Mouse (Mus musculus) C2C12 (cell line): ENCODE results near the gene Teddm2. TPM values are rescaled to one million over a fixed set of nuclear protein-coding genes. Genes with fewer than 3 reads are reported as not detected.
A peak's percentile ranks its signal among the peaks of the same experiment; 100 is the strongest.

ENCODE experiments used
- H3K27me3 ChIP-seq: one replicate; pipeline ENCODE4 v1.6.1; 2011; ENCODE audit not compliant: control insufficient read depth, insufficient read depth, insufficient read length
- H3K36me3 ChIP-seq: one replicate; pipeline ENCODE4 v1.6.1; 2011; ENCODE audit not compliant: control insufficient read depth, insufficient read depth
- H3K4me3 ChIP-seq: one replicate; pipeline ENCODE4 v1.5.1; 2011; ENCODE audit warnings: mild to moderate bottlenecking, control low read depth; ENCODE audit not compliant: poor library complexity, insufficient read depth, severe bottlenecking
- H3K79me2 ChIP-seq: one replicate; pipeline ENCODE4 v1.6.1; 2011; ENCODE audit not compliant: control insufficient read depth, insufficient read depth
- H3K79me3 ChIP-seq: one replicate; pipeline ENCODE4 v1.6.1; 2011; ENCODE audit warnings: low read depth, control low read depth
- H3ac ChIP-seq: one replicate; pipeline ENCODE3; 2011; ENCODE audit warnings: low read depth; ENCODE audit not compliant: control insufficient read depth, insufficient read length
- CEBPB ChIP-seq: IDR thresholded peaks from one replicate; pipeline ENCODE4 v1.6.1; 2011; ENCODE audit warnings: low read depth, mild to moderate bottlenecking, control low read depth, moderate library complexity
- CTCF ChIP-seq: IDR thresholded peaks from one replicate; pipeline ENCODE4 v1.5.1; 2011; ENCODE audit not compliant: control insufficient read depth, insufficient read depth, insufficient read length
- FOSL1 ChIP-seq: IDR thresholded peaks from one replicate; pipeline ENCODE4 v1.8.0; 2011; ENCODE audit warnings: mild to moderate bottlenecking, low read length; ENCODE audit not compliant: poor library complexity, insufficient read depth, severe bottlenecking
- MAX ChIP-seq: IDR thresholded peaks from one replicate; pipeline ENCODE4 v1.6.1; 2011; ENCODE audit warnings: mild to moderate bottlenecking, control low read depth
- MYOD1 ChIP-seq: IDR thresholded peaks from one replicate; pipeline ENCODE4 v1.6.1; 2011; ENCODE audit warnings: low read depth; ENCODE audit not compliant: control insufficient read depth, insufficient read length
- MYOG ChIP-seq: IDR thresholded peaks from one replicate; pipeline ENCODE4 v1.6.1; 2011; ENCODE audit not compliant: control insufficient read depth, insufficient read length; ENCODE audit errors: extremely low read depth
- USF1 ChIP-seq: IDR thresholded peaks from one replicate; pipeline ENCODE4 v1.6.1; 2011; ENCODE audit warnings: low read depth, mild to moderate bottlenecking, control low read depth, moderate library complexity
- microRNA-seq: library from miRNA; unstranded; fragments of <30 nt; microRNA quantifications from one replicate; pipeline ENCODE4, GENCODE M21; 2019; ENCODE audit warnings: borderline microRNAs expressed
- polyA plus RNA-seq: library from polyadenylated mRNA; unstranded; fragments of >200 nt; fragmentation: generic; extraction: Trizol; gene quantifications from one replicate; pipeline ENCODE4 v1.2.1, GENCODE M21; 2012; ENCODE audit warnings: missing spikeins

Teddm2 gene
- polyA plus RNA-seq, 1 experiment = 0.06 TPM

DNA sequence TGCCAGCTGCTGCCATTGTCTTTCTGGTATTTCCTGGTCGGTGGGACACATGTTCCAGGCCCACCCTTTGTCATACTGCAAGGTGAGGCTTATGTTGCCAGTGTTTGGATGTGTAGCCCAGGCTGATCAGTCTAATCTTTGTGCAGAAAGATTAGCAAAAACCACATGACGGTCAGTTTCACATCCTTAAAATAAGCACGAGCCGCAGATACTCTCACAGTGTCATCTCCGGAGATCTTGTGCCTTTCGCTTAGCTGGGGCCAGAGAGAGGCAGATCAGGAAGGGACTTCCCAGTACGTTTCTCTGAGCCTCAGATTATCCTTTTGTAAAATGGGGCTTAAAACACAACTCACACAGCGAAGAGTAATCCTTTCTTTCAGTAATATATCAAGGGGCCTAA, 96.5 kb downstream of the Teddm2 start:
- Histone ChIP-seq H3K27me3 (peaks cover 13% of the 10 kb centered on the region), H3ac (no peak overlapping the region), H3K36me3 (no peaks in the 10 kb centered on the region), H3K79me2 (no peaks in the 10 kb centered on the region), H3K79me3 (no peaks in the 10 kb centered on the region), H3K4me3 (no peak overlapping the region)
- TF ChIP-seq CEBPB (no peak), USF1 (no peak), MYOD1 (no peak), FOSL1 (no peak), CTCF (no peak), MYOG (no peak), MAX (no peak)

DNA sequence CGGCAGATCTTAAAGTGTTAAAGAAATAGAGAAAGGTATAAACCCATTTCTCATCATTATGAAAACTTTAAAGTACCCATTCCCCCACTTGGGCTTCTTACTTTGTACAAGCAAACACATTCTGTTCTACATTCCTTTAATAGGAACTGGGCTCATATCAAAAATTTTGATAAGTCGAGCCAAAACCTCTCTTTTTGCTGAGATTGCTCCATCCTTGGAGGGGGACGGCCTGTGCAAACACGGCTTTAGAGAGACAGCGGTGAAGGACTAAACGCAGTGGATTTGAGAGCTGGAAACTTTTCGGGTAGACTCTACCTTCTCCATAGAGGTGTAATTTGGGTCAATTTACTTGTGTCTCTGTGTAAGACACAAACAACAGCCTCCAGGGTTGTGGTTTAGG, 97.3 kb downstream of the Teddm2 start:
- Histone ChIP-seq H3K4me3 (no peak overlapping the region), H3K27me3 (peaks cover 13% of the 10 kb centered on the region), H3ac (no peak overlapping the region), H3K36me3 (no peaks in the 10 kb centered on the region), H3K79me2 (no peaks in the 10 kb centered on the region), H3K79me3 (no peaks in the 10 kb centered on the region)
- TF ChIP-seq USF1 (no peak), MYOG (no peak), FOSL1 (no peak), CEBPB (no peak), MYOD1 (no peak), CTCF (no peak)

Small RNA genes lying within 50 kb of the gene (microRNA-seq; reads per million reads assigned to microRNA genes)
- gene Mir8114 = 13.9 reads per million, percentile 62 among the genes with 10 or more reads in this experiment

Other genes with a start within 250 kb of the Teddm2 start
- under 0.01 TPM for gene Rgs8, start 247.2 kb downstream of the Teddm2 start, polyA plus RNA-seq
- gene Rgs16, start 159.9 kb downstream of the Teddm2 start, polyA plus RNA-seq = 2.8 TPM
- 0.07 TPM for gene Rnasel, start 150.8 kb downstream of the Teddm2 start, polyA plus RNA-seq
- not detected for gene Rgsl1, start 56.1 kb downstream of the Teddm2 start, polyA plus RNA-seq
- 0.01 TPM for gene Teddm1b, start 25.9 kb downstream of the Teddm2 start, polyA plus RNA-seq
- not detected for gene Teddm1a, start 8.5 kb downstream of the Teddm2 start, polyA plus RNA-seq
- gene Glul, start 284 bp downstream of the Teddm2 start, polyA plus RNA-seq = 31.6 TPM